Mouse (Mus musculus): ENCODE results near the gene Scnm1.

GRCm38 (mm10) chr3:95164840-95165239, 31.0 kb upstream of the Scnm1 start:
- TF ChIP-seq POLR2A (IDR thresholded peaks at IDR 0.05; ENCODE audit: borderline replicate concordance, insufficient read depth, low read length) (no peak), CTCF (IDR thresholded peaks at IDR 0.05; ENCODE audit: borderline replicate concordance, insufficient read depth, low read depth, low read length) (no peak)

Data from cerebellum, adult 2 months (tissue).